Mouse (Mus musculus): ENCODE measurements around the gene Pgs1. TPM values are rescaled to one million over a fixed set of nuclear protein-coding genes. Genes with fewer than 3 reads are reported as not detected.
A peak's percentile ranks its signal among the peaks of the same experiment; 100 is the strongest.

Pgs1 gene
- polyA plus RNA-seq, 1 experiment: 89.1 TPM

DNA sequence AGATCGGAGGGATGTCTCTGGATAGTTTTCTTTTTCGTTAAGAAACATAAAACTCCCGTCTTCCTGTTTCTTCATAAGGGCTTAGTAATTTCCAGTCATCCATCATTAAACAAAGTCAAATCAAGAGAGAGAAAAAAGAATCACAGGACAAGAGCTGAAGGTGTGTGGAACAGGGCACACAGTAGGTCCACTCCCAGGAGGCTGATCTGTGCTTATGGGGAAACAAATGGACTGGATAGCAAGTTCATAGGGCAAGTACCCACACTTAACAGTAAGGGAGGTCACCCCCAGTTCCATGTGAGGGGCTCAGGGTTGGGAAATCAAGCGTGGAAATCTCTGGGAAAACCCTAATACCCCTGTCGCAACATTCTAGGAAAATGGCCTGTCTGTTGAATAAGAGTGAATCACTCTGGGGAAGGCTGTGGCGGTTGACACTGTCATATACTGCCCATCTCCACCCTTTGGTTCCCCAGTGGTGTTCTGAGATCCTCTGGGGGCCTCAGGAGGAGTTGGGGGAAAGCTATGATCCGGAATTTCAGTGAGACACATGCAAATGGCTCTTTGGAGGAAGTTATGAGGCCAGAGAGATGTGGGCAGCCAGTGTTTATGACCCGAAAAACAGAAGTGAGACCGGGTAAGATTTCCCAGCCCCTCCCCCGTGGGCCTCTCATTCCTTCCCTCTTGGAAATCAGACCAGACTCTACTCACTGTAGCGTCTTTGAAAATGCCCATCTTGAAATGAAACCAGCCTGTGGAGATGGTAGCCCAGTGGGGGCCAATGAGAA lies 39.7 kb upstream of the Pgs1 start:
- no peak for DNase-seq
- TF ChIP-seq POLR2A (IDR thresholded peaks at IDR 0.05; ENCODE audit: control insufficient read depth, extremely low read depth, insufficient read depth, low read length, poor library complexity) (no peak), CTCF (IDR thresholded peaks at IDR 0.05; ENCODE audit: borderline replicate concordance, control insufficient read depth, extremely low read depth, insufficient read depth, low read length, poor library complexity) (no peak)
- 62% methylated on average over 11 of the region's 11 CpGs for WGBS
- no peaks in the 10 kb centered on the region for H3K27me3 ChIP-seq (ENCODE audit: control insufficient read depth, insufficient read depth, low read length)
- H3K27ac ChIP-seq (ENCODE audit: control insufficient read depth, insufficient read depth, low read length): no peak overlapping the region
- H3K36me3 ChIP-seq (ENCODE audit: control insufficient read depth, insufficient read depth, low read length): no peaks in the 10 kb centered on the region
- H3K4me3 ChIP-seq (ENCODE audit: control insufficient read depth, insufficient read depth, low read length): no peak overlapping the region
- H3K4me1 ChIP-seq (replicated peaks; ENCODE audit: control insufficient read depth, insufficient read depth, low read length): peaks cover 37% of the 10 kb centered on the region

DNA sequence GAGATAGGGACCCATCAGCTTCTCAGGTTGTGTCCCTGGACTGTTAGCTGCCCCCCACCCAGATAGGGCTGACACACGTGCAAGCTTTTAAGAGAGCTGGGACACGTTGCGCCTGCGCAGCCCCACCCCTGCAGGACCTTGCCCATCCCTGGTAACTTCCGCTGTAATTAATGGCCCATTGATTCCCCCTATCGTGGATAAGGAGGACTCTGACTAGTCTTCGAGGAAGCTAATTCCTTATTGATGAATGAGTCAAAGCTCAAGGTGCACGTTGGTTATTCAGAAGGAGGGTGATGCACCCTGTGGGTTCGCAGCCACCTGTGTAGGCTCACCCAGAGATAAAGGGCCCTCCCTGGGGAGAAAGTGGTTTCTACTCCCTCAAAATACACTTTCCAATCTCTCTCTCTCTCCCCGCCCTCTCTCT lies 39.1 kb upstream of the Pgs1 start:
- no peak for TF ChIP-seq POLR2A (IDR thresholded peaks at IDR 0.05; ENCODE audit: control insufficient read depth, extremely low read depth, insufficient read depth, low read length, poor library complexity)
- no peak for TF ChIP-seq CTCF (IDR thresholded peaks at IDR 0.05; ENCODE audit: borderline replicate concordance, control insufficient read depth, extremely low read depth, insufficient read depth, low read length, poor library complexity)
- WGBS: 28% methylated on average over 10 of the region's 10 CpGs
- no peak overlapping the region for H3K4me3 ChIP-seq (ENCODE audit: control insufficient read depth, insufficient read depth, low read length)

DNA sequence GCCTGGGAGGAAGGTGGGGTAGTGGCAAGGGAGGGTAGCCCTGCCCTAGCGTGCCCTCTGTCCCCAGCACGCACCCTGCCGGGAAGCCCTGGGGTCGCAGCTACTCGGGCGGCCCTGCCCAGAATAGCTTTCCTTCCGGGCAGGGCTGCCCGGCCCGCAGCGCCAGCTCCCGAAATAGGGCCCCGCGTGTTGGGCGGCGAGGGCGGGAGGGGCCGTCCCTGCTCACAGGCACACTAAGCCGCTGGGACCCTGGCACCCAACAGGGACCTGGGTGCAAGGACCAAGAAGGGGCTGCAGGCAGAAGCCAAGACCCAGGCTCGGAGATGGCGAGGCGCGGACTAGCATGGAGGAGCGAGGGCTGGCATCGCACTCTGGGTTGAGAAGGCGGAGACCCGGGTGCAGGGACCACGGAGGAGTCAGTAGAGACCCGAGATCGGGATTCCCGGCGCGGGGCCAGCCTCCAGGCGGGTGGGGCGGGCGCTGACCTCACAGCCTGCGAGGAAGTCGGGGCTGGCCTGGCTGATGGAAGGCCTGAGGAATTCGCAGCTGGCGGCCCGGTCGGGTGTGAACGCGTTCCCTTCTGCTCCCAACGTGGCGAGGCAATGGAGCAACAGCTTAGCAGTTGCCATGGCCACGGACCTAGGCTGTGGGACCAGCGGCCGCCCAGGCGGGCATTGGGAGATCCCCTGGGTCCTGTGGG lies 36.5 kb upstream of the Pgs1 start:
- H3K36me3 ChIP-seq (ENCODE audit: control insufficient read depth, insufficient read depth, low read length): no peaks in the 10 kb centered on the region
- DNase-seq: peak; percentile 38
- no peaks in the 10 kb centered on the region for H3K27me3 ChIP-seq (ENCODE audit: control insufficient read depth, insufficient read depth, low read length)
- WGBS: 26% methylated on average over 49 of the region's 49 CpGs
- TF ChIP-seq CTCF (IDR thresholded peaks at IDR 0.05; ENCODE audit: borderline replicate concordance, control insufficient read depth, extremely low read depth, insufficient read depth, low read length, poor library complexity) (peak; percentile 55; the same call in 1 of the 2 replicates), POLR2A (IDR thresholded peaks at IDR 0.05; ENCODE audit: control insufficient read depth, extremely low read depth, insufficient read depth, low read length, poor library complexity) (no peak)
- peak overlapping the region; percentile 24 for H3K4me3 ChIP-seq (ENCODE audit: control insufficient read depth, insufficient read depth, low read length)
- peaks cover 56% of the 10 kb centered on the region for H3K4me1 ChIP-seq (replicated peaks; ENCODE audit: control insufficient read depth, insufficient read depth, low read length)
- H3K27ac ChIP-seq (ENCODE audit: control insufficient read depth, insufficient read depth, low read length): no peak overlapping the region

More for the DNA sequence above, 39.1 kb upstream of the Pgs1 start:
- H3K4me1 ChIP-seq (replicated peaks; ENCODE audit: control insufficient read depth, insufficient read depth, low read length): peaks cover 37% of the 10 kb centered on the region
- no peaks in the 10 kb centered on the region for H3K27me3 ChIP-seq (ENCODE audit: control insufficient read depth, insufficient read depth, low read length)
- no peak overlapping the region for H3K27ac ChIP-seq (ENCODE audit: control insufficient read depth, insufficient read depth, low read length)
- H3K36me3 ChIP-seq (ENCODE audit: control insufficient read depth, insufficient read depth, low read length): no peaks in the 10 kb centered on the region
- no peak for DNase-seq

DNA sequence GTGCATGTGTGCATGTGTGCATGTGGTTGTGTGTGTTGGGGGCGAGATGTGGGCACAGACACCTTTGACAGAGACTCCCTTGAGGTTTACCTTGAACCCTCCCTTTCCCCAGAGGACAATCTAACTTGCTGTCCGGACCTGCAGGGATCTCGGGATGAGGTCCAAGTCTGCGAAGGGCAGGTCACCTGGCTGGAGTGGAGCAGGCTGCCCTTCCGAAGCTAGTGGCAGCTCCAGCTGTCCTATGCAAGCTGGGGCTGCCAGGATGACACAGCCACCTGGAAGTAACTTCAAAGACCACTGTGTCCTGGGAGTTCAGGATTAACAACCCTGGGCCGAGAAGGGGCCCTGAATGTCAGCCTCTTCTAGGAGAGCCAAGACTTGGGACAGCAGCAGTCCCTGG lies 34.7 kb upstream of the Pgs1 start:
- Histone ChIP-seq H3K36me3 (ENCODE audit: control insufficient read depth, insufficient read depth, low read length) (no peaks in the 10 kb centered on the region), H3K27ac (ENCODE audit: control insufficient read depth, insufficient read depth, low read length) (peak overlapping the region; percentile 82; the same call in 1 of the 2 replicates), H3K4me3 (ENCODE audit: control insufficient read depth, insufficient read depth, low read length) (no peak overlapping the region), H3K4me1 (replicated peaks; ENCODE audit: control insufficient read depth, insufficient read depth, low read length) (peaks cover 71% of the 10 kb centered on the region), H3K27me3 (ENCODE audit: control insufficient read depth, insufficient read depth, low read length) (no peaks in the 10 kb centered on the region)
- peak; percentile 35 for DNase-seq
- 57% methylated on average over 6 of the region's 6 CpGs for WGBS
- no peak for TF ChIP-seq CTCF (IDR thresholded peaks at IDR 0.05; ENCODE audit: borderline replicate concordance, control insufficient read depth, extremely low read depth, insufficient read depth, low read length, poor library complexity)

DNA sequence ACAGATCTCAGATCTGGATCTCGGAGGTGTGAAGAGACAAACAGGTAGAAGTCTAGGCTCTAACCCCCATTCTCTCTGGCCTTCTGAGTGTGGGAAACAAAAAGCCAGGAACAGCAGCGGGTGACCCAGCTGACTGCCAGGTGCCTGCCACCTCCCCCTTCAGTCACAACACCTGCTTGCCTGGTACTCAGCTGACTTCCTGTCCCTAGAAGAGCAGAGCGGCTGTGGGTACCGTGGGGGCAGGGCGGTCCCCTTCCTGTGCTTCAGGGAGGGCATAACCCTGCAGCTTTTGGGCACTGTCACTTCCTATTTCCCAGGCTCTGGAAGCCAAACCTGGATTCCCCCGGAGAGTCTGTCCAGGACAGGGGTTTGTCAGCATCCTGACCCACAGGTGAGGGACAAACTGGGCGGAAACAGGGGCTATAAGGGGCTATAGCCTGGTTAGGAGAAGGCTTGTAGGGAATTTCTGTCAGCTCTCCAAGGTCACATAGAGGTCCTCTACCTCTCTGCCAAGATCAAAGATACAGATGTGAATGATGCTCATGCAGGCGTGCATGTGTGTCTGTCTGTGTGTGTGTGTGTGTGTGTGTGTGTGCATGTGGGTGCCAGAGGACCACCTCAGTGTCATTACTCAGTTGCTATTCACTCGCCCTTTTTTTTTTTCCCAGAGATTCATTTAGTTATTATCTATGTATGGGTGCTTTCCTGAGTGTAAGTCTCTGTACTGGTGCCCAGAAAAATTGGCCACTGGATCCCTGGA lies 33.7 kb upstream of the Pgs1 start:
- Histone ChIP-seq H3K4me3 (ENCODE audit: control insufficient read depth, insufficient read depth, low read length) (peak overlapping the region; percentile 18; the same call in 1 of the 2 replicates), H3K27me3 (ENCODE audit: control insufficient read depth, insufficient read depth, low read length) (no peaks in the 10 kb centered on the region), H3K27ac (ENCODE audit: control insufficient read depth, insufficient read depth, low read length) (peak overlapping the region; percentile 83), H3K4me1 (replicated peaks; ENCODE audit: control insufficient read depth, insufficient read depth, low read length) (peaks cover 67% of the 10 kb centered on the region), H3K36me3 (ENCODE audit: control insufficient read depth, insufficient read depth, low read length) (no peaks in the 10 kb centered on the region)
- DNase-seq: peak; percentile 94
- TF ChIP-seq CTCF (IDR thresholded peaks at IDR 0.05; ENCODE audit: borderline replicate concordance, control insufficient read depth, extremely low read depth, insufficient read depth, low read length, poor library complexity) (peak; percentile 70; the same call in 1 of the 2 replicates), POLR2A (IDR thresholded peaks at IDR 0.05; ENCODE audit: control insufficient read depth, extremely low read depth, insufficient read depth, low read length, poor library complexity) (peak; percentile 46; the same call in 1 of the 2 replicates)
- WGBS: 6% methylated on average over 9 of the region's 9 CpGs

DNA sequence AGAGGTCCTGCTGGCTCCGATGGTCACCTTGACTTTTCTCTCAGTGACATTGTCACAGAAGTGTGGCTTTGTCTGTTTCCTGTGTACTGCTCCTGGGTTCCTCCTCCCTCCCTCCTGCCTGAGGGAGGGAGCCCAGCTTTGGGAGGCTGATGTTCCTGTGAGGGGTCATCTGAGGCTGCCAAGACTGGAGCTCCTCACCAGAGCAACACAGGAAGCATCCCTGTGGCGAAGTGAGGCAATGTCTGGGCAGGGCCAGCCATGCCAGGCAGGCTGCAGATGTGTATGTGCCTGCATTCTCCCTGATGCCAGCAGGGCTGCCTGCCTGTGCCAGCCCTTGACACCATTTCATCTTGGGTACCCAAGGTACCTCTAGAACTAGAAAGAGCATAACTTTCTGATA lies 32.0 kb upstream of the Pgs1 start:
- DNase-seq: peak; percentile 50
- WGBS: 2% methylated on average over 2 of the region's 2 CpGs
- no peaks in the 10 kb centered on the region for H3K36me3 ChIP-seq (ENCODE audit: control insufficient read depth, insufficient read depth, low read length)
- H3K4me3 ChIP-seq (ENCODE audit: control insufficient read depth, insufficient read depth, low read length): no peak overlapping the region
- H3K27ac ChIP-seq (ENCODE audit: control insufficient read depth, insufficient read depth, low read length): peak overlapping the region; percentile 58
- 0 out of 2 replicates have a peak, but pooled peaks have one; percentile 43 for TF ChIP-seq CTCF (IDR thresholded peaks at IDR 0.05; ENCODE audit: borderline replicate concordance, control insufficient read depth, extremely low read depth, insufficient read depth, low read length, poor library complexity)
- no peak for TF ChIP-seq POLR2A (IDR thresholded peaks at IDR 0.05; ENCODE audit: control insufficient read depth, extremely low read depth, insufficient read depth, low read length, poor library complexity)
- no peaks in the 10 kb centered on the region for H3K27me3 ChIP-seq (ENCODE audit: control insufficient read depth, insufficient read depth, low read length)
- H3K4me1 ChIP-seq (replicated peaks; ENCODE audit: control insufficient read depth, insufficient read depth, low read length): peaks cover 70% of the 10 kb centered on the region

Measured in thymus, adult 2 months (tissue).